Mouse (Mus musculus) erythroblast, embryonic 14.5 days (primary cell): ENCODE measurements around the gene St3gal4.

ENCODE experiments used
- GATA1 ChIP-seq: IDR thresholded peaks from 2 replicates; pipeline ENCODE4 v1.6.1; 2012; ENCODE audit warnings: low read length, inconsistent platforms, mixed read lengths
- TAL1 ChIP-seq: IDR thresholded peaks from 3 replicates; pipeline ENCODE4 v1.6.1; 2012; ENCODE audit warnings: low read length, inconsistent platforms, mixed read lengths

GRCm38 (mm10) chr9:35114234-35114633 lies 4.8 kb downstream of the St3gal4 start:
- no peak for TF ChIP-seq TAL1
- TF ChIP-seq GATA1: no peak
